Mouse (Mus musculus): Measurements from ENCODE around the gene Stum. TPM values are rescaled to one million over a fixed set of nuclear protein-coding genes. Genes with fewer than 3 reads are reported as not detected.

Gene Stum
- polyA plus RNA-seq, 1 experiment from 2014 or later, result 0.06 TPM

GRCm38 (mm10) chr1:180383884-180384283 lies 99.4 kb downstream of the Stum start:
- Histone ChIP-seq H3K9me3 (replicated peaks) (no peaks in the 10 kb centered on the region), H3K4me1 (replicated peaks) (peaks cover 38% of the 10 kb centered on the region), H3K27me3 (no peaks in the 10 kb centered on the region), H3K9ac (no peak overlapping the region), H3K36me3 (replicated peaks) (no peaks in the 10 kb centered on the region), H3K27ac (replicated peaks) (no peak overlapping the region), H3K4me2 (no peak overlapping the region), H3K4me3 (replicated peaks) (no peak overlapping the region)
- WGBS (ENCODE audit: insufficient replicate concordance), result 85% methylated on average over 8 of the region's 8 CpGs
- no peak for ATAC-seq (ENCODE audit: insufficient read depth)

Other genes with a start within 250 kb of the Stum start
- 27.0 and 30.6 TPM in 2 replicates for gene Psen2, start 220.1 kb downstream of the Stum start, polyA plus RNA-seq (2015; fragmentation: Nextera tagmentation; extraction: Ambion mirVana)
- gene Itpkb, start 153.0 kb downstream of the Stum start, polyA plus RNA-seq (2015; fragmentation: Nextera tagmentation; extraction: Ambion mirVana), result 1.3 and 1.6 TPM in 2 replicates
- gene Parp1, start 85.4 kb upstream of the Stum start, polyA plus RNA-seq (2015; fragmentation: Nextera tagmentation; extraction: Ambion mirVana), result 54.5 and 62.7 TPM in 2 replicates
- gene Lin9, start 157.6 kb upstream of the Stum start, polyA plus RNA-seq (2015; fragmentation: Nextera tagmentation; extraction: Ambion mirVana), result 9.6 and 9.8 TPM in 2 replicates
- 0.23 and 0.33 TPM in 2 replicates for gene Mixl1, start 213.5 kb upstream of the Stum start, polyA plus RNA-seq (2015; fragmentation: Nextera tagmentation; extraction: Ambion mirVana)
- 7.6 and 8.3 TPM in 2 replicates for gene Acbd3, start 242.5 kb upstream of the Stum start, polyA plus RNA-seq (2015; fragmentation: Nextera tagmentation; extraction: Ambion mirVana)